Mouse (Mus musculus): Measurements from ENCODE around the gene Gm266. TPM values are rescaled to one million over a fixed set of nuclear protein-coding genes. Genes with fewer than 3 reads are reported as not detected.
A peak's percentile ranks its signal among the peaks of the same experiment; 100 is the strongest.

Gm266 gene
- polyA plus RNA-seq, 1 experiment, result not detected

DNA sequence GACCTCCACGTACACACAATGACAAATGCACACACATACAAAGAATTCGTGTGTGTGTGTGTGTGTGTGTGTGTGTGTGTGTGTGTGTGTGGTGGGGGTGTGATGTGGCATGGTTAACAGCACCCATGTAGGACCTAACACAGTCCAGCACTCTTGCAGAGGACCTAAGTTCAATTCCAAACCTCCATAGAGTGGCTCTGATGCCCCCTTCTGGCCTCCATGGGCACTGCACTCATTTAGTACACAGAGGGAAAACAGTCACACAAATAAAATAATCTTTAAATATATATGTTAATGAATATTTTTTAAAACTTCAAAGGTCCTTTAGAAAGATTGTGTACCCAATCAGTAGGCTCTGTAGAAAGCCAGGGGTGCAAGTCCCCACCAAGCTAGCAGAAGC, 5.7 kb downstream of the Gm266 start:
- H3K4me3 ChIP-seq (ENCODE audit: insufficient read depth, low read length), result no peak overlapping the region
- TF ChIP-seq CTCF (IDR thresholded peaks at IDR 0.05; ENCODE audit: low read depth, low read length), result peak; percentile 76
- TF ChIP-seq POLR2A (IDR thresholded peaks at IDR 0.05; ENCODE audit: borderline replicate concordance, low read depth, low read length), result no peak
- no peaks in the 10 kb centered on the region for H3K4me1 ChIP-seq (ENCODE audit: control insufficient read depth, insufficient read depth, low read length)
- no peak overlapping the region for H3K27ac ChIP-seq (ENCODE audit: insufficient read depth, low read depth, low read length)

- H3K4me1 ChIP-seq (ENCODE audit: control insufficient read depth, insufficient read depth, low read length), result no peaks in the 10 kb centered on the region
- H3K4me3 ChIP-seq (ENCODE audit: insufficient read depth, low read length), result no peak overlapping the region
- no peak overlapping the region for H3K27ac ChIP-seq (ENCODE audit: insufficient read depth, low read depth, low read length)
- no peak for TF ChIP-seq POLR2A (IDR thresholded peaks at IDR 0.05; ENCODE audit: borderline replicate concordance, low read depth, low read length)
- TF ChIP-seq CTCF (IDR thresholded peaks at IDR 0.05; ENCODE audit: low read depth, low read length), result no peak
Measured at GRCm38 (mm10) chr12:111478924-111479323, 6.7 kb downstream of the Gm266 start.

GRCm38 (mm10) chr12:111474893-111475643, 10.6 kb downstream of the Gm266 start:
- TF ChIP-seq CTCF (IDR thresholded peaks at IDR 0.05; ENCODE audit: low read depth, low read length), result no peak
- TF ChIP-seq POLR2A (IDR thresholded peaks at IDR 0.05; ENCODE audit: borderline replicate concordance, low read depth, low read length), result no peak

GRCm38 (mm10) chr12:111474384-111474783, 11.2 kb downstream of the Gm266 start:
- no peak overlapping the region for H3K4me3 ChIP-seq (ENCODE audit: insufficient read depth, low read length)
- TF ChIP-seq CTCF (IDR thresholded peaks at IDR 0.05; ENCODE audit: low read depth, low read length) (no peak), POLR2A (IDR thresholded peaks at IDR 0.05; ENCODE audit: borderline replicate concordance, low read depth, low read length) (no peak)
- H3K27ac ChIP-seq (ENCODE audit: insufficient read depth, low read depth, low read length), result no peak overlapping the region
- peaks cover 9% of the 10 kb centered on the region for H3K4me1 ChIP-seq (ENCODE audit: control insufficient read depth, insufficient read depth, low read length)

More at GRCm38 (mm10) chr12:111474893-111475643, 10.6 kb downstream of the Gm266 start:
- H3K4me1 ChIP-seq (ENCODE audit: control insufficient read depth, insufficient read depth, low read length), result peaks cover 8% of the 10 kb centered on the region
- H3K4me3 ChIP-seq (ENCODE audit: insufficient read depth, low read length), result no peak overlapping the region
- no peak overlapping the region for H3K27ac ChIP-seq (ENCODE audit: insufficient read depth, low read depth, low read length)

DNA sequence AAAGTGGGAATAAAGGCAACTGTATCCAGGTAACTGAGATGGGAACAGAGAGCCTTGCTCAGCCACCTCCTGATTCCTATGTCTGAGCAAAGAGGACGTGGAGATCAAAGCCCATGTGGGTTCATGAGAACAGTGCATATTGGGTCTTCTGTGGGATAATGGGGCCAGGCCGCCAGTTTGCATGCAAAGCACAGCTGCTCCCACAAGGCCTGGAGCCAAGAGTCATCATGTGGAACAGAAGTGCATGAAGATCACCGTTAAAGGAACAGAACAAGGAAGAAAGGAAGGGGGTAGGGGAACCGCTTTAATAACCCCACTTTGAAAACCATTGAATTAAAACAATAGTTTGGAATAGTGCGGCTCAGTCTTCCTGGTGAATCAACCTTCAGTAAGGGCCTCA, 12.7 kb downstream of the Gm266 start:
- H3K4me1 ChIP-seq (ENCODE audit: control insufficient read depth, insufficient read depth, low read length), result peaks cover 9% of the 10 kb centered on the region
- TF ChIP-seq CTCF (IDR thresholded peaks at IDR 0.05; ENCODE audit: low read depth, low read length) (no peak), POLR2A (IDR thresholded peaks at IDR 0.05; ENCODE audit: borderline replicate concordance, low read depth, low read length) (no peak)
- H3K4me3 ChIP-seq (ENCODE audit: insufficient read depth, low read length), result no peak overlapping the region

GRCm38 (mm10) chr12:111471721-111472120, 13.9 kb downstream of the Gm266 start:
- Histone ChIP-seq H3K4me1 (ENCODE audit: control insufficient read depth, insufficient read depth, low read length) (peaks cover 9% of the 10 kb centered on the region), H3K27ac (ENCODE audit: insufficient read depth, low read depth, low read length) (no peak overlapping the region), H3K4me3 (ENCODE audit: insufficient read depth, low read length) (no peak overlapping the region)
- TF ChIP-seq POLR2A (IDR thresholded peaks at IDR 0.05; ENCODE audit: borderline replicate concordance, low read depth, low read length), result no peak
- TF ChIP-seq CTCF (IDR thresholded peaks at IDR 0.05; ENCODE audit: low read depth, low read length), result no peak

More for the DNA sequence above, 12.7 kb downstream of the Gm266 start:
- H3K27ac ChIP-seq (ENCODE audit: insufficient read depth, low read depth, low read length), result no peak overlapping the region

GRCm38 (mm10) chr12:111471119-111471518, 14.5 kb downstream of the Gm266 start:
- no peak for TF ChIP-seq CTCF (IDR thresholded peaks at IDR 0.05; ENCODE audit: low read depth, low read length)
- no peak for TF ChIP-seq POLR2A (IDR thresholded peaks at IDR 0.05; ENCODE audit: borderline replicate concordance, low read depth, low read length)
- H3K4me1 ChIP-seq (ENCODE audit: control insufficient read depth, insufficient read depth, low read length), result peaks cover 9% of the 10 kb centered on the region

DNA sequence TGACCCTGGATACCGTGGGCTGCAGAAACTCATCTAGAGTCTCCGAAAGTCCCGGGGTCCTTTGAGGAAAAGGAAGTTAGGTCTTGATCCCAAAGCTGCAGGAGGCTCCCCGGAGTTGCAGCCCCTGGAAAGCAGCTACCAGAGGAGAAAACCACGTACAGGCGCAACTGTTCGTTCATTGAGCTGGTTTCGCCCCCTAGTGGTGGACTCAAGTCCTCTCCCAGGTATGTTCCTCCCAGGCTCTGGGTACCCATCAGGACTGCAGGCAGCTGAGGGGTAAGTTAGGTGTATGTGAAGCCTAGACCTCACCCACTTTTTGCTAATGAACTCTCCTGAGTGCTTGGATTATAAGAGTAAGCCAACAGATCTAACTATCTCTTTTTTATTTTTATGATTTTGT, 16.1 kb downstream of the Gm266 start:
- H3K4me3 ChIP-seq (ENCODE audit: insufficient read depth, low read length), result no peak overlapping the region
- H3K4me1 ChIP-seq (ENCODE audit: control insufficient read depth, insufficient read depth, low read length), result peaks cover 9% of the 10 kb centered on the region
- H3K27ac ChIP-seq (ENCODE audit: insufficient read depth, low read depth, low read length), result no peak overlapping the region
- no peak for TF ChIP-seq POLR2A (IDR thresholded peaks at IDR 0.05; ENCODE audit: borderline replicate concordance, low read depth, low read length)
- peak; percentile 76 for TF ChIP-seq CTCF (IDR thresholded peaks at IDR 0.05; ENCODE audit: low read depth, low read length)

More at GRCm38 (mm10) chr12:111471119-111471518, 14.5 kb downstream of the Gm266 start:
- Histone ChIP-seq H3K27ac (ENCODE audit: insufficient read depth, low read depth, low read length) (no peak overlapping the region), H3K4me3 (ENCODE audit: insufficient read depth, low read length) (no peak overlapping the region)

GRCm38 (mm10) chr12:111468206-111468605, 17.4 kb downstream of the Gm266 start:
- Histone ChIP-seq H3K27ac (ENCODE audit: insufficient read depth, low read depth, low read length) (no peak overlapping the region), H3K4me3 (ENCODE audit: insufficient read depth, low read length) (no peak overlapping the region)
- no peak for TF ChIP-seq POLR2A (IDR thresholded peaks at IDR 0.05; ENCODE audit: borderline replicate concordance, low read depth, low read length)
- TF ChIP-seq CTCF (IDR thresholded peaks at IDR 0.05; ENCODE audit: low read depth, low read length), result no peak

GRCm38 (mm10) chr12:111466369-111466768, 19.3 kb downstream of the Gm266 start:
- H3K4me3 ChIP-seq (ENCODE audit: insufficient read depth, low read length), result no peak overlapping the region
- no peak overlapping the region for H3K27ac ChIP-seq (ENCODE audit: insufficient read depth, low read depth, low read length)
- H3K4me1 ChIP-seq (ENCODE audit: control insufficient read depth, insufficient read depth, low read length), result peaks cover 9% of the 10 kb centered on the region
- TF ChIP-seq CTCF (IDR thresholded peaks at IDR 0.05; ENCODE audit: low read depth, low read length) (no peak), POLR2A (IDR thresholded peaks at IDR 0.05; ENCODE audit: borderline replicate concordance, low read depth, low read length) (no peak)

More at GRCm38 (mm10) chr12:111468206-111468605, 17.4 kb downstream of the Gm266 start:
- H3K4me1 ChIP-seq (ENCODE audit: control insufficient read depth, insufficient read depth, low read length), result peaks cover 9% of the 10 kb centered on the region

All from bone marrow macrophage, adult 2 months (primary cell).